Mouse (Mus musculus) layer of hippocampus, postnatal 10 days (tissue): ENCODE data around the gene Ldb1. TPM values are rescaled to one million over a fixed set of nuclear protein-coding genes. Genes with fewer than 3 reads are reported as not detected.
"Not testable (repeated sequence)": the region's sequence is repeated elsewhere in the genome, so short reads cannot be mapped to it uniquely, and the experiment has no call there.

Experiments used
- DNase-seq, 2 experiments: peaks; one replicate each; pipeline ENCODE4 v3.0.0; 2021; ENCODE audit warnings: low spot score in 2 of 2
- total RNA-seq, 2 experiments: library from RNA; stranded (reverse); gene quantifications; 2 replicates each; pipeline ENCODE4 v1.2.3; 2021

Ldb1 gene
- total RNA-seq, 2 experiments from 2014 or later, result 104 to 113 TPM

- DNase-seq, result no peak
These were observed 14.6 kb downstream of the Ldb1 start for GRCm38 (mm10) chr19:46030196-46030983.

GRCm38 (mm10) chr19:46029652-46030051 lies 15.4 kb downstream of the Ldb1 start:
- no peak for DNase-seq

- DNase-seq, result no peak
These were observed 16.2 kb downstream of the Ldb1 start for GRCm38 (mm10) chr19:46028747-46029320.

GRCm38 (mm10) chr19:46026567-46026966 lies 18.4 kb downstream of the Ldb1 start:
- no peak for DNase-seq

- DNase-seq, result no peak
These were observed 20.1 kb downstream of the Ldb1 start for GRCm38 (mm10) chr19:46024959-46025358.

GRCm38 (mm10) chr19:46016023-46016422 lies 29.0 kb downstream of the Ldb1 start:
- DNase-seq, result no peak

GRCm38 (mm10) chr19:46014572-46015178 lies 30.3 kb downstream of the Ldb1 start:
- DNase-seq, result peak; percentile 90

- DNase-seq, result no peak
These were observed 39.3 kb downstream of the Ldb1 start for GRCm38 (mm10) chr19:46005680-46006079.

- DNase-seq, result no peak
These were observed 40.1 kb downstream of the Ldb1 start for GRCm38 (mm10) chr19:46004814-46005466.

- peak; percentile 55 to 67 for DNase-seq
These were observed 41.4 kb downstream of the Ldb1 start, which contains the start of gene Hps6 for GRCm38 (mm10) chr19:46003371-46004226. Gene Hps6, plus strand, starts transcription at chr19:46003508.

GRCm38 (mm10) chr19:46002279-46002678 lies 42.7 kb downstream of the Ldb1 start:
- DNase-seq, result no peak

GRCm38 (mm10) chr19:45999378-45999777 lies 45.6 kb downstream of the Ldb1 start:
- no peak for DNase-seq

GRCm38 (mm10) chr19:45998694-45999217 lies 46.3 kb downstream of the Ldb1 start:
- DNase-seq, result no peak

GRCm38 (mm10) chr19:45997785-45998693 lies 47.0 kb downstream of the Ldb1 start, which contains the start of gene Armh3:
Gene Armh3, minus strand, starts transcription at chr19:45998488.
- peak; percentile 92 to 93 for DNase-seq

- DNase-seq, result no peak
These were observed 47.6 kb downstream of the Ldb1 start for GRCm38 (mm10) chr19:45997365-45997764.

- DNase-seq, result no peak
These were observed 50.9 kb downstream of the Ldb1 start for GRCm38 (mm10) chr19:45993981-45994737.

GRCm38 (mm10) chr19:45993441-45993840 lies 51.6 kb downstream of the Ldb1 start:
- not testable (repeated sequence) for DNase-seq

GRCm38 (mm10) chr19:45991171-45991570 lies 53.8 kb downstream of the Ldb1 start:
- no peak for DNase-seq

- no peak for DNase-seq
These were observed 56.8 kb downstream of the Ldb1 start for GRCm38 (mm10) chr19:45988238-45988637.
